Mouse (Mus musculus) cerebellum, adult 2 months (tissue): ENCODE data around the gene Grm7. TPM values are rescaled to one million over a fixed set of nuclear protein-coding genes. Genes with fewer than 3 reads are reported as not detected.

ENCODE experiments used
- DNase-seq, 2 experiments: peaks; one replicate each; pipeline ENCODE4 v3.0.0; 2021
- H3K27ac ChIP-seq: fragments of 200-500 bp; 2 replicates; pipeline ENCODE4 v1.5.1; 2012; ENCODE audit warnings: low read length, control low read depth, inconsistent platforms; ENCODE audit not compliant: insufficient read depth
- H3K27me3 ChIP-seq: fragments of 200-500 bp; 2 replicates; pipeline ENCODE4 v1.6.1; 2012; ENCODE audit warnings: inconsistent platforms, mild to moderate bottlenecking, low read length, moderate library complexity; ENCODE audit not compliant: control insufficient read depth, insufficient read depth
- H3K4me1 ChIP-seq: fragments of 200-500 bp; 2 replicates; pipeline ENCODE4 v1.6.1; 2011; ENCODE audit warnings: low read length; ENCODE audit not compliant: control insufficient read depth, insufficient read depth
- H3K4me3 ChIP-seq: fragments of 200-500 bp; replicated peaks from 2 replicates; pipeline ENCODE3; 2011; ENCODE audit warnings: mild to moderate bottlenecking, low read depth, low read length, control low read depth; ENCODE audit not compliant: insufficient read depth
- CTCF ChIP-seq: fragments of 200-500 bp; IDR thresholded peaks from 2 replicates; pipeline ENCODE4 v1.5.1; 2011; ENCODE audit warnings: low read depth, mild to moderate bottlenecking, control low read depth, low read length, moderate library complexity, borderline replicate concordance; ENCODE audit not compliant: insufficient read depth
- POLR2A ChIP-seq: fragments of 200-500 bp; IDR thresholded peaks from 2 replicates; pipeline ENCODE4 v1.6.1; 2011; ENCODE audit warnings: low read length, control low read depth, borderline replicate concordance; ENCODE audit not compliant: insufficient read depth
- WGBS: fragments of 180-500 bp; shearing (Covaris S2); methylation state at CpG from one replicate; pipeline ENCODE4 v1.1.7; 2018; 5-methylcytosine and 5-hydroxymethylcytosine counted together
- polyA plus RNA-seq: library from polyadenylated mRNA; depleted of rRNA; stranded (reverse); fragments of >200 nt; gene quantifications from 2 replicates; pipeline ENCODE4 v1.2.3, GENCODE M21; 2012

Gene Grm7
- polyA plus RNA-seq, 1 experiment, result 22.9 TPM

GRCm38 (mm10) chr6:111303912-111304555 lies 658.7 kb downstream of the Grm7 start:
- no peak for DNase-seq
- no peaks in the 10 kb centered on the region for H3K27me3 ChIP-seq
- H3K27ac ChIP-seq, result no peak overlapping the region
- no peak overlapping the region for H3K4me3 ChIP-seq
- no peaks in the 10 kb centered on the region for H3K4me1 ChIP-seq
- TF ChIP-seq CTCF, result no peak
- TF ChIP-seq POLR2A, result no peak
- WGBS, result 31% methylated on average over 3 of the region's 3 CpGs

GRCm38 (mm10) chr6:111361681-111362080 lies 716.3 kb downstream of the Grm7 start:
- 71% methylated on average over 1 of the region's 1 CpGs for WGBS
- H3K27me3 ChIP-seq, result no peaks in the 10 kb centered on the region; the same call in 1 of the 2 replicates
- H3K4me1 ChIP-seq, result no peaks in the 10 kb centered on the region
- no peak overlapping the region for H3K27ac ChIP-seq
- no peak overlapping the region for H3K4me3 ChIP-seq
- no peak for DNase-seq
- TF ChIP-seq CTCF (no peak), POLR2A (no peak)

GRCm38 (mm10) chr6:111368111-111368510 lies 722.7 kb downstream of the Grm7 start:
- no peak overlapping the region for H3K4me3 ChIP-seq
- H3K27ac ChIP-seq, result no peak overlapping the region
- no peak for TF ChIP-seq POLR2A
- no peak for TF ChIP-seq CTCF
- 85% methylated on average over 3 of the region's 3 CpGs for WGBS
- no peaks in the 10 kb centered on the region; the same call in 1 of the 2 replicates for H3K27me3 ChIP-seq
- peaks cover 6% of the 10 kb centered on the region; the same call in 1 of the 2 replicates for H3K4me1 ChIP-seq
- DNase-seq, result no peak

- TF ChIP-seq CTCF (no peak), POLR2A (no peak)
- no peak for DNase-seq
- Histone ChIP-seq H3K4me3 (no peak overlapping the region), H3K27me3 (no peaks in the 10 kb centered on the region; the same call in 1 of the 2 replicates), H3K27ac (no peak overlapping the region), H3K4me1 (peaks cover 9% of the 10 kb centered on the region; the same call in 1 of the 2 replicates)
- WGBS, result 80% methylated on average over 3 of the region's 3 CpGs
Measured at GRCm38 (mm10) chr6:111368551-111368950, 723.2 kb downstream of the Grm7 start.

GRCm38 (mm10) chr6:111369013-111369412 lies 723.6 kb downstream of the Grm7 start:
- DNase-seq, result no peak
- TF ChIP-seq POLR2A (no peak), CTCF (no peak)
- Histone ChIP-seq H3K4me3 (no peak overlapping the region), H3K27me3 (no peaks in the 10 kb centered on the region; the same call in 1 of the 2 replicates), H3K4me1 (peaks cover 11% of the 10 kb centered on the region; the same call in 1 of the 2 replicates), H3K27ac (no peak overlapping the region)
- 50% methylated on average over 2 of the region's 2 CpGs for WGBS

- no peak overlapping the region for H3K4me3 ChIP-seq
- H3K4me1 ChIP-seq, result peaks cover 11% of the 10 kb centered on the region; the same call in 1 of the 2 replicates
- TF ChIP-seq POLR2A, result no peak
- TF ChIP-seq CTCF, result no peak
- 61% methylated on average over 4 of the region's 4 CpGs for WGBS
- no peak for DNase-seq
- no peaks in the 10 kb centered on the region; the same call in 1 of the 2 replicates for H3K27me3 ChIP-seq
- no peak overlapping the region for H3K27ac ChIP-seq
Measured at GRCm38 (mm10) chr6:111371581-111372349, 726.4 kb downstream of the Grm7 start.

GRCm38 (mm10) chr6:111372626-111373380 lies 727.4 kb downstream of the Grm7 start:
- no peak for TF ChIP-seq CTCF
- H3K27ac ChIP-seq, result no peak overlapping the region
- H3K27me3 ChIP-seq, result no peaks in the 10 kb centered on the region; the same call in 1 of the 2 replicates
- no peak overlapping the region for H3K4me3 ChIP-seq
- DNase-seq, result peak; percentile 30 to 43
- H3K4me1 ChIP-seq, result peaks cover 11% of the 10 kb centered on the region; the same call in 1 of the 2 replicates
- WGBS, result 23% methylated on average over 11 of the region's 11 CpGs
